Mouse (Mus musculus) right cerebral cortex, postnatal 36 days (tissue): ENCODE results near the gene Angpt4.
A peak's percentile ranks its signal among the peaks of the same experiment; 100 is the strongest.

Experiments used
- DNase-seq, 2 experiments: peaks; one replicate each; pipeline ENCODE4 v3.0.0; 2022; ENCODE audit warnings: low spot score in 2 of 2, mixed read lengths in 1 of 2

The Angpt4 gene

GRCm38 (mm10) chr2:151910919-151911500 is at the start of gene Angpt4:
TSS of gene Angpt4 (plus strand) at chr2:151911210.
- DNase-seq = no peak

GRCm38 (mm10) chr2:151862257-151862810 is 48.7 kb upstream of the Angpt4 start:
- no peak for DNase-seq

GRCm38 (mm10) chr2:151864941-151865340 is 46.1 kb upstream of the Angpt4 start:
- no peak for DNase-seq

DNA sequence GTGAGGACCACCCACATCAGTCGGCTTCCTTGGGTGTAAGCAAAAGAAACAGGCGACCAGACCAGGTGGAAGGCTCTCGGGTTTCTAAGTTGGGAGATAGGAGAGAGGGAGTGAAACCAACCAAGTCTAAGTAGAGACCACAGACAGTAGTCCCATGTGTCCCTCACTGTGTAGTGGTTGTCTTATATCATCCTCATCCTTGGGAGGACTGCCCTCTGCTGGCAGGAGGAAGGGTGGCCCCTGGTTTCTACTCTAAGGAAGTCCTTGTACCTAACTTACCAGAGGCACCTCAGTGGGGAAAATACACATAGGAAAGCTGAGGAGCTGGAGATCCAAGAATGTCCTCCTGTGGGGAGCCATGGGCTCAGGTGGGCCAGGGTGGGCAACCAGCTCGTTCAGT is 44.5 kb upstream of the Angpt4 start:
- peak; percentile 51 to 57 for DNase-seq

DNA sequence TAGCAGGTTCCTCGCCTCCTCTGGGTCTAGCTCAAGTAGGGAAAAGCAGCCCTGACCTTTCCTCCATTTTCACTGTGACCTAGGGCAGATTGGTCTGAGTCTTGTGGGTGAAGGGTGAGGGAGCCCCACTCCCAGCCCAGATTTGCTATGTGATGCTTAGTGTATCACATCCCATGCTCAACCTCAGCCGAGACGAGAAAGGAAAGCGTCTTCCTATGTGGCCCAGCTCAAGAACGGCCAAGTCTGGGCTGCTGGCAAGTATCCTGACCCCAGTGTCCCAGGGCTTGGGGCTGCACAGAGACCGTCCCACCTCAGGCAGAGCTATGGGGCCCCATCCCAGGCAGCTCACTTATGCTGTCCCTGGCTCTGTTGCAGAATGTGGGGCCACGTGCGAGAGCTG is 42.8 kb upstream of the Angpt4 start:
- no peak for DNase-seq

- no peak for DNase-seq
Measured at GRCm38 (mm10) chr2:151874551-151874950, 36.5 kb upstream of the Angpt4 start.

DNA sequence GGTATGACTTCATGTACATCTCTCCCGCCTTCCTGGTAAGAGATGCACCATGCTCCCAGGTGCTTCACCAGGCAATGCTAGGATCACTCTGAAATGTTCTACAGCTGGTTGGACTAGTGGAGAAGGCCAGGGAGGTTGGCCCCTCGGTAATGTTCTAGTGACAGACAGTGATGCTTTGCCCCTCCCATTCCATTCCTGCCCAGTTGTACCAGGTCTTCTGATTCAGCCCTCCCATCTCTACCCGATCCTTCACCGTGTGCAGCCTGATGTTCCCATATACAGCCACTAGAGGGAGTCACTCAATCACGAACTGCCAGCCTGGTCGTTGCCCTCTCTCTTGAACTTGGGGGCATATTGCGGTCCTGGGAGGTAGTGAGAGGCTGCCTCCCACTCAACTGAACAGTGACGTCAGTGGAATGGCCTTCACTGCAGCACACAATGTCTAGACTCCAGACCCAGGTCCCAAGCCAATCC is 35.0 kb upstream of the Angpt4 start:
- DNase-seq = peak; percentile 18

DNA sequence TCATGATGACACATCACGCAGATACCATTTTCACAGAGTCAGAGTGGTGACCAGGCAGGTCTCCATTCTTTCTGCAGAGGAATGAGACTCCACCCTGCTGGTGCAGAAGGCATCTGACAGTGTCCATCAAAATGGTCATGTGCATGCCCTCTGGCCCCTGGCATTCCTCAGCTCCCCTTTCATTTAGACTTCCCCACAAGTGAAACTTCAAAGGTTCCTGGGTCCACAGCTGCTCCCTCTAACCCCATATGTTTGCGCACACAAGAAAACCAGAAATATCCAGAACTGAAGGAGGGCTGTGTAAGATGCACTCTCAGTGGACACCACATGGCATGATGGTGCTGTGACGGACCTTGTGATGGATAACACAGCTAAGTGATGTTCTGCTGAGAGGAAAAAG is 32.4 kb upstream of the Angpt4 start:
- DNase-seq = no peak

- DNase-seq = no peak
Measured at GRCm38 (mm10) chr2:151879760-151880159, 31.2 kb upstream of the Angpt4 start.

DNA sequence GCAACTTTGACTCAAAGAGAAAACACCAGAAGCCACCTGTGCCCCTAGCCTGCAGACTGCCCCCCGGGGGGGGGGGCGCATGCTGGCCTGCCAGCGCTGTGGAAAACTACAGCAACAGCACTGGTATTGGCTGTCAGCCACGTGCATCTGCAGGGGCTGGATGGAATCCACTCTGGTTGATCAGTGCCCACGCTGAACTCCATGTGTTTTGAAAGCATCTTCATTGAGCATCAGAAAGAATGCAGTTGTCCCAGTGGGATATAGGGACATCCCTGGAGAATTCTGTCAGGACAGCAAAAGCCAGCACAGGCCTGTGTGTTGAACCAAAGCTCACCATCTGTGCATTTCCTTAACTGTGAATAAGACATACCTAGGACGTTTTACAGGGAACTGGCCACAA is 20.0 kb upstream of the Angpt4 start:
- DNase-seq = peak in 1 of 2 experiments; percentile 19

GRCm38 (mm10) chr2:151893122-151893774 is 17.8 kb upstream of the Angpt4 start:
- DNase-seq = no peak

DNA sequence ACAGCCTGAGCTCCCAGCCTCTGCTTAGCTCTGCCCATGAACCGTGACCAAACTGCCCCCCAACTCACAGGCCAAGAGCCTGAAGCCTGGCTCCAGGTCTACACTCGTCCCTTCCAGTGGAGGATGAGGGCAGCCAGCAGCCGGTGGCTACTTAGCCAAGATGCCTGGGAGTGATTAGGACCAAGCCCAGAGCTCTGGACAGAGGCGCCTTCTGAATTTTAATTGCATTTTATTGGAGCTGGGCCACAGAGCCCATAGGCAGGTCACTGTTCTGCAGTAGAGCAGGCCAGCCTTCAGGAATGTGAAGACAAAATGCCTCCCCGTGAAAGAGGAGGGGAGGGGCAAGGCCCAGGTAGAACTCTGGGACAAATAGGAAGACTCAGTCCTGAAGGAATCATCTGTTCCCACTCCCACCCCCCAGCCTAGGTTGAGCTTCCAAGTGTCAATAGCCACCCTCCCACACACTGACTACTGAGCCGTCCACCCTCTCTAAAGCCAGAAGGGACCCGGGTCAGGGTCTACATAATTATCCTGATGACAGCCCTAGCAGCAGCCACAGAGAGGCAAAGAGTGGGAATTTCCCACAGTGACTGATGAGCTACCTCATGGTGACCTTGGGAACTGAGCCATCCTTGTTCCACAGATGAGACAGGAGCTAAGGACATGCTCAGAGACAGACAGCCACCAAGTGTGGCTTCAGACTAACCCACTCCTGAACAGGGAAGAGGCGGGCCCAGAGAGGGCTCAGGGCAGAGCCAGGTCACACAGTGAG is 16.6 kb upstream of the Angpt4 start:
- DNase-seq = peak in 1 of 2 experiments; percentile 14

- DNase-seq = no peak
Measured at GRCm38 (mm10) chr2:151895911-151896310, 15.1 kb upstream of the Angpt4 start.

- DNase-seq = no peak
Measured at GRCm38 (mm10) chr2:151898106-151898505, 12.9 kb upstream of the Angpt4 start.

DNA sequence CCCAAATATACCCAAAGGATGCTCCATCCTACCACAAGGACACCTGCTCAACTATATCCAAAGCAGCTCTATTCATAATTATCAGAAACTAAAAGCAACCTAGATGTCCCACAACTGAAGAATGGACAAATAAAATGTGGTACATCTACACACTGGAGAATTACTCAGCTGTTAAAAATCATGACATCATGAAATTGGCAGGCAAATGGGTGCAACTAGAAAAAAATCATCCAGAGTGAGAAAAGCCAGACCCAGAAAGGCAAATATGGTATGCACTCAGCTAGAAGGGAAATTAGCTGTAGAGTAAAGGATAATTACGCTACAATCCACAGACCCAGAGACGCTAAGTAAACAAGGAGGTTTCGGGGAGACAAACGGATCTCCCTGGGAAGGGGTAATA is 10.2 kb upstream of the Angpt4 start:
- DNase-seq = no peak

GRCm38 (mm10) chr2:151903267-151903666 is 7.7 kb upstream of the Angpt4 start:
- no peak for DNase-seq

DNA sequence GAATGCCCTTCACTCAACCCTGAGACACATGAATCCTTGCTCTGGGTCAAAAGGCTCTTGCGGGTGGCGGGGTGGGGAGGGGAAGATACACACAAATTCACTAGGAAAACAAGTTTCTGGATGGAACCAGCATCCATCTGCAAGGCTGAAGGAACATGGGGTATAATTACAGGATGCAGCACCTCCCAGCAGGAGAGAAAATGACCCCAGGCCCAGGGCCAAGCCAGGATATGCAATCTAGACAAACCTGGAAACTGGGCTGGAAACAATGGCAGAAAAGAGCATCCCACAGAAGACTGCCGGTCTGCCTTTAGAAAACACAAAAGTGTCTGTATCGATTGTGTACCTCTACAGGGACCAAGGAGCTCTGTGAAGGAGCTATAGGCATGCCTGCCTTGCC is 7.1 kb upstream of the Angpt4 start:
- DNase-seq = no peak

DNA sequence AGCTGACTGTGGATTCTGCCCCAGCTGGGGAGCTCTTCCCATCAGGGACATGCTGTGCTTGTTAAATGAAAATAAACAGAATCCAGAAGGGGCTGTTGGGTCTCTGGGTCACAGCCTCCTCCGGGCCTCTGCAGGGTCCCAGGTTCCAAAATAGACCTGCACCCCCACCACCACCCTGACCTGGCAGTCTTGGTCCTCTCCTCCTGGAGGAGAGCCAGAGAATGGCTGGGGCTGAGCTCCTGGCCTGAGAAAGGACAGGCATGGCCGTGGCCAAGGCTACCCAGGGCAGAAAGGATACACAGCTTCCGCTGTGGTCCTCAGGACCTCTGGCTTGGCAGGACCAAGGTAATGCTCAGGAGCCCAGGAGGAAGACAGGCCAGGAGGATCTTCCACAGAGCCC is 6.4 kb upstream of the Angpt4 start:
- no peak for DNase-seq

- DNase-seq = no peak
Measured at GRCm38 (mm10) chr2:151907020-151907419, 4.0 kb upstream of the Angpt4 start.

DNA sequence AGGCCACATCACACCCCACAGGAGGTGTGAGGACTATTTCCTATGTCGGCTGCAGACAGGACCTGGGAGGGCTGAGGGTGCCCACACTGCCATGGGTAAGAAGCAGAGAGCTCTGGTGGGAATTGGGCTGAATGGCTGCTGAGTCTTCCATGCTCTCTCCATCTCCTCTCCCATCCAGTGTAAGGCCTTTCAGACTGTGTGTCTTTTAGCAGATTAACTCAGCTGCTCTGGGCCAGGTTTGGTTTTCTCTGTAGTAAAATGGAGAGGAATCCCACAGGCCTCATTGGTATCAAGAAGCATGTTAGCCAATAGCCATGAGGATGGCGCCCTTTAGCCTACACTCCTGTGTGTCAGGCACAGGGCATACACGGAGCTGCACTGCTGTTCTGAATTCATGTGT is 1.6 kb upstream of the Angpt4 start:
- DNase-seq = no peak

DNA sequence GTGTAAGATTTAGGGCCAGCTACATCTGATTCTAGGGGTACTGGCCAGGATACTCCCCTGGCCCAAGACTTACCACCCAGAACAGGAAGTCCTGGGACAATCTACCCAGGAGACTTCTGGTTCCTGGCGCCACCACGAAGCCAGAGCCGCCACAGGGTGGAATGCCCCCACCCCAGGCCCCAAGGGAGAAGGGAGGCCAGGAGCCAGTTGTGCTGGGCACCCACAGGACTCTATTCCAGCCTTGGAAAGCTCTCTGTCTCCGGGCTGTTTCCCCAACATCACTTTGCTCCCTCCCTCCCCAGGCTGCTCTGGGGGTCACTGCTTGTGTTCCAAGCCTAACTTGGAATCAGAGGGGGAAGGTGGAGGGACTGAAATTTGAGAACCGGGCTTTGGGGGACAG is 512 bp upstream of the Angpt4 start:
- no peak for DNase-seq

GRCm38 (mm10) chr2:151911751-151912150 is 741 bp downstream of the Angpt4 start:
- no peak for DNase-seq

- no peak for DNase-seq
Measured at GRCm38 (mm10) chr2:151914120-151914519, 3.1 kb downstream of the Angpt4 start.
